Mouse (Mus musculus): ENCODE data around the gene Kctd20.
A peak's percentile ranks its signal among the peaks of the same experiment; 100 is the strongest.

The Kctd20 gene

DNA sequence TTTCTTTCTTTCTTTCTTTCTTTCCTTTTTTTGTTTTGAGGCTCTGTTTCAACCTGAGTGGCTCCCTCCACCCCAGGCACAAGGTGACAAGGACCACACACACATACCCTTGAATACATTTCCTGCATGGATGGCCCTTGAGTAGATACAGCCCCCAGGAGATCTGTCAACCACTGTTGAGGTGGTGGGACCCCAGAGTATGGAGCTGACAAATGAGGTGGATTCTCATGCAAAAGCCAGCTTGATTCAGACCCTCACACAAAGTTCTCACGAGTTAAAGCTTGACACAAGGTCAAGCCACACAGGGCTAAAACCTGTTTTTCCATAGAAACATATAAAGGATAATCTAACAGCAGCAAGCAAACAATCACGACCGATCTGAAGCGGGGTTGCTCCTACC, 19.5 kb upstream of the Kctd20 start:
- no peak for DNase-seq (ENCODE audit: low spot score)

DNA sequence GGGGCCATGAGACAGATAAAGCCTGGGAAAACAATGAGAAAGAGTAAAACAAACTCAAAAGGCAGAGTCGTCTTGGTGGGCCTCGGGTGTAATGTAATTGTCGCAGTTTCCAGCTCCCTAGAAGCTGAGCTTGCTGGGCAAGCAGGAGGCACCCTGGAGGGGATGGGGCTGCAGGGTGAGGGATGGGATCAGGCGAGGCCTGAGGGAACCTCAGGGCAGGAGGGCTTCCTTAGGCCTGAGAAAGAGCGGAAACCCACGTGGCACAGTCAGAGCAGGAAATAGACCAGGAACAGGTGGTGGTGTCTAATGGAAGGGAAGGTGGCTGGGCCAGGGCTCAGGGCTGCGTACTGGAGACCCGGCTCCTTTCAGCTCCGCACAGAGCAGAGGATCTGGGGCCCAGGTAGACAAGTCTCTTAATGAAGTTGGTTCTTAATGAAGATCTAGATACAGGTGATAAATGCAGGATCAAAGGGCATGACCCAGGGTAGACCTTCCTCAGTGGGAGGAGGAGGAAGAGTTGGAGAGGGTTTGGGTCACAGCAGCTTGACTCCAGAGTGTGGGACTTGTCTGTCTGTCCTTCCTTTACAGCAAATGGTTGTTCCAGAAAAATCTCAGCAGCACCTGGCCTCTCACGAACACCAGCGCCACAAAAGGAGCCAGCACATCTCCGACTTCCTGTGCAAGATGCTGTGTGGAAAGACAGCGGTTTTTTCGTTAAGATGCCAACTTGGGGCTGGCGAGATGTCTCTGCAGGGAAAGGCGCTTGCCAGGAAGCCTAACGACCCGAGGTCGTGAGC, 17.4 kb upstream of the Kctd20 start:
- no peak for DNase-seq (ENCODE audit: low spot score)

DNA sequence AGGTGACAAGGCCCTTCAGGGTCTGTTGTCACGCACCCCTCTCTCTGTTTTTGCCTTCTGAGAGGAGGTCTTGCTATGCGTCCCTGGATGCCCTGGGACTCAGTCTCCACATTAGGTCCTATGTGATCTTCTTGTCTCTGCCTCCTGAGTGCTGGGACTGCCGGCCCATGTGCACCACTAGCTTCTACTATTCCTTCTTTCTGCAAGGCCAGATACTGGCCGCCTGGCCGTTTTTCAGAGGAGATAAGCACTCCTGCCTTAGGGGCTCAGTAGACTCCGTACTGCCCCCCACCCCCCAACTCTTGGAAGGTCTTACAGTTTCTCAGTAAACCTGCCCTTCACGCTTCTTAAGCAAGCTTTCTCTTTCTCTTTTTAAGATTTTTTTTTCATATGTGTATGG, 15.6 kb upstream of the Kctd20 start:
- no peak for DNase-seq (ENCODE audit: low spot score)

DNA sequence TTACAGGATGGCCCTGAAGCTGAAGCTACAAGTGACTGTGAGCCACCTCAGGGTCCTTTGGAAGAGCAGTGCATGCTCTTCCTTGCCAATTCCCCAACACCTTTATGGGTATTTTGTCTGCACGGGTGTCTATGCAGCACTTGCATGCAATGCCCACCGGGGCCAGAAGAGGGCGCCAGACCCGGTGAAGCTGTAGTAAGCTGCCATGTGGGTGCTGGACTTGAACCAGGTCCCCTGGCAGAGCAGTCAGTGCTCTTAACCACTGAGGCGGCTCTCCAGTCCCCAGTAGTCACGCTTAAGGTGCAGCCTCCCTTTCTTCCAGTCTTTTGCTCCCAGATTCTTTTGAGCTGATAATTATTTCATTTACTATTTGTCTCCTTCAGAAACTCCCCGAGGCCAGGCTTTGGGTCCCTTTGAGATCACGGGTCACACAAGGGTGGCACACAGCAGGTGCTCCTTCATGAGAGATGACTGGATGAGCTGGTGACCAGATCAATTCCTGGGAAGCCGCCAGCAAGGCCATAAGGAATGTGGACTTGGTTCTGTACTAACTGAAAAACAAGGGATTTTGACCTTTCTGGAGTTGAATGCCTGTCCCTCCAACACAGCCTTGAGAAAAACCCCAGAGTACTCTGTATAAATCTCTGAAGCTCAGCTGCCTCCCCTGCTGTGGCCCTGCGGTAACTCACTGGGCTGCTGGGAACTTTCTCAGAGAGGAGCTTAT, 15.0 kb upstream of the Kctd20 start:
- no peak for DNase-seq (ENCODE audit: low spot score)

DNA sequence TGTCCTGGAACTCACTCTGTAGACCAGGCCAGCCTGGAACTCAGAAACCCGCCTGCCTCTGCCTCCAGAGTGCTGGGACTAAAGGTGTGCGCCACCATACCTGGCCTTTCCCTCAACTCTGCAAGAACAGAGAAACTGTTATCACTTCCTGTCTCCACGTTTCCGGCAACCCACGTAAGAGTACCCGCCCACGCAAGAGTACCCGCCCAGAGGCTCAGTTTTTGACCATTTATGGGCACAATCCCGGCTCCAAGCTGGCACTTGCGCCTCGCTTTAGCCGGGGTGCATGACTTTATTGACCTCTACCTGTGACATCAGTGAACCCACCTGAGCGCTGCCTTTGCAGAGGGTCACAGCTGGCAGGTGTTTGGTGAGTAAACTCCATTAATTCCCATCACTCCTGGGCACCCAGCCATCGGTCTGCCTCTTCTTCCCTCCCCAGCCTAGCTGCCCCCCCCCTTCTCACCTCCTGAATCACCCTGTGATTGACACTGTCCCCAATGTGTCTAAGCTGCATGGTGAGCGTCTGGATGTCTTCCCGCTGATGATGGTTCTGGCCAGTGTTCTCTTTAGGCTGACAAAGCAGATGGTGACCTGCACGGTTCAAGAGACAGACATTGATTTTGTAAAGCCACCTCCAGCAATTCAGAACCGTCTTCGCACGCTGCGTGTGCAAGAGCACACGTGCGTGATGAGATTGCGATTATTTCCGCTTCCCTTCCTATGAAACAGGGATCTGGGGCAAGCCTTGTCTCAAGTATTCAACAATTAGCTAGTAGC, 10.8 kb upstream of the Kctd20 start:
- DNase-seq (ENCODE audit: low spot score) = no peak

DNA sequence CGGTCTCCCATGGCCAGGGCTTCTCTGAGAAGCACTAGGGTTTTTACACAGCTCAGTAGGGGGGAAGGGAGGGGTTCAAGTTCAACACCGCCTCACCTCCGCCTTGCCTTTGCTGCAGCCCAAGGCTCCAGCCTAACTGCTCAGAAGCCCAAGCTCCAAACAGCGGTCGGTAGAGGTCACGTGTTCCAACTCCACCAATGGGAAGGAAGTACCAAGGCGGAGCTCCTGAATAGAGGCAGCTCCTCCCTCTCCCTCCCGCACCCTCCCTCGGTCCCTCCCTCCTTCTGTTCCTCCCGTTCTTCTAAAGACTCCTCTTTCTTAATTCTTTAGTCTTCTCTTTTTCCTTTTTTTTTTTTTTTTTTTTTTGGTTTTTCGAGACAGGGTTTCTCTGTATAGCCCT, 9.6 kb upstream of the Kctd20 start:
- DNase-seq (ENCODE audit: low spot score) = no peak

DNA sequence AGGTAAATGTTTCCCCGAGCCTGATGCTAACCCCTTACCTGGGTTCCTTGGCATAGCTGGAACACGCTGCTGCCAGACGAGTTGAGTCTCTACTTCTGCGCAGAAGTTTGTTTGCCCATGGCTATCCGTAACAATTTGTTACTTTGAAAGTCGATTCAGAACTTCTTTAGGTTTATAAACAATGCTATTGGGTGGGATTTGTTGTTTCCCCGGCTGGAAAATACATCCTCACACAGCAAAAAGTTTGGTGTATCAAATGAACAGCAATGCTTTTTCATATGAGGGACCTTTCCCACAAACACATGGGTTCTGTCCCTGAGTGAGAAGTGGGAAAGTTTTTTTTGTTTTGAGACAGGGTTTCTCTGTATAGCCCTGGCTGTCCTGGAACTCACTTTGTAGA, 8.0 kb upstream of the Kctd20 start, which contains the start of gene Pxt1:
Gene Pxt1 (minus strand): TSS at position 101 of the 400 bp plus-strand sequence.
- no peak for DNase-seq (ENCODE audit: low spot score)

DNA sequence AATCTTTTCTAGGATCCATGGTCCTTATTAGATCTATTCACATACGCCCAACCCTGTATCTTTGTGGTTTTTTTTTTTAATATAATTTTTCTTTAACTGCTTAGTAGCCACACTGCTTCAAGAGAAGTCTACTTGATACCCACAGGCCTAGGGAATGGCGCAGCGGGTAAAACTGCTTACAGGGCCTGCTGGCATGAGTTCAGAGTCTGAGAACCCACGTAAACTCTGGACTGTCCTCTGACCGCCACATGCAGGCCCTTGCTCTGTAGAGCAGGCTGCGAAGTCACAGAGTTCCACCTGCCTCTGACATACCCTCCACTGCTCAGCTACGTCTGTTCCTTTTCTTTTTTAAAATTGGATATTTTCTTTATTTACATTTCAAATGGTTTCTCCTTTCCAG, 7.3 kb upstream of the Kctd20 start:
- no peak for DNase-seq (ENCODE audit: low spot score)

DNA sequence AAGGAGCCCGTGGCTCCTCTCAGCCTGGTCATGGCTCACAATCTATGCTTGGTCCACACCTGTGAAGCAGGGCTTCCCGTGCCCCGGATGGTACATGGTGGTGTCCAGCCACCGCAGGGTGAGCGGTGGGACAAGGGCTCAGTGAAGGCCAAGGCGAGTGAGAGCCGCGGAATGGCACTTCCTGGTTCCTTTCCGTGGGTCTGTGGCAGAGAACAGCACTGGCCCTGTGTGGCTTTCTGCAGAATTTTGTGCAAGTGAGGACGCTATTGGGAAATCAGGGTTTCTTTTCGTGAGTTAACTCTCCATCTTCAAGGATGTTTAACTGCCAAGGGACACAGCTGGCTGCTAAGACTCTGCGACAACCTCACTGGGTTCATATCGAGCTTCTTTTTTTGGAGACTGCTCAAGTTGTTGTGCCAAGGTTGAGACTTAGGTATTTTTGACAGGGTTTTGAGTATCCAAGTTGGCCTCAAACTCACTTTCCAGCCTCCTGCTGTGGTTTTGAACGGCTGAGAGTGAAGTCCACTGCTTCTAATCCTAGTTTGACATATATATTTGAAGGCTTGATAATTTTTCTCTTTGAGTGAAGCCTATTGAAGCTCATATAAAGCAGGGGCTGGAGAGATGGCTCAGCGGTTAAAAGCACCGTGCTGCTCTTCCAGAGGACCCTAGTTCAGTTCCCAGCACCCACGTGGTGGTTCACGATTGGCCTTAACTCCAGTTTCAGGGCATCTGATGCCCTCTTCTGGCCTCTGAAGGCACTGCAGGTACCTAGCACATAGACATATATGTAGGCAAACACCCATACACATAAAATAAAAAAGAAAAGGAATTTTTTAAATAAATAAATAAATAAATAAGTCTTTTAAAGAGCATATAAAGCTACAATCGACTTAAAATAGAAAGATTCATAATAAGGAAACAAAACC, 4.5 kb upstream of the Kctd20 start:
- no peak for DNase-seq (ENCODE audit: low spot score)

DNA sequence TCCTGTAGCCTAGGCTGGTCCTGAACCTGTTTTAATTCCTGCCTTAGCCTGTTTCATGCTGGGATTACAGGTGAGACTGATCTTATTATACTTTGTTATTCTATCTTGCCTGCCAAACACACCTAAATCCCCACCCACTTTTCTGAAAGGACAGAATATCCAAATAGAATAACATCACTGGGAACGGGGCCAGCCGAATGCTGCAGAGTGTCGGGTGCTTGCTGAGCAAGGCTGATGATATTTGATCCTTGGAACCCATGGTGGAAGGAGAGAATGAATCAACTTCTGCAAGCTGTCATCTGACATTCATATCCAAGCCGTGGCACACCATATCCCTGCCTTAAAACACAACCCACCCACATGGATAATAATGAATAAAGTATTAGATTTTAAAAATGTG, 3.1 kb upstream of the Kctd20 start:
- no peak for DNase-seq (ENCODE audit: low spot score)

DNA sequence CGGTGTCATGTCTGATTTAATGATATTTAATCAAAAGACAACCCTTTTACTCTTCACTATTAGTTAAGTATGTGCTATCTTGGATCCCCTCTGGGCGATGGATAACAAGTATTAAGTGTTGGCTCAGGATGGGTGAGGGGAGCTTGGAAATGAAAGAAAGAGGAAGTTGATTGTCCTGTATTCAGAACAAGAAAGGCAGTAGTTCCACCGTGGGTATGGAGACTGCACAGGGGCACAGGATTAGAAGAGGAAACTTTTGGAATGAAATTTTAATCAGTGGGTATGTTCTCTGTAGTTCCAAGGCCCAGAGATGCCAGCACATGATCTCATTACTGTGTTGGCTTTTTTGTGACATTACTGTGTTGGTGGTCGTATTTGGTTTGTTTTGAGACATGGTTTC, 999 bp upstream of the Kctd20 start:
- DNase-seq (ENCODE audit: low spot score) = no peak

DNA sequence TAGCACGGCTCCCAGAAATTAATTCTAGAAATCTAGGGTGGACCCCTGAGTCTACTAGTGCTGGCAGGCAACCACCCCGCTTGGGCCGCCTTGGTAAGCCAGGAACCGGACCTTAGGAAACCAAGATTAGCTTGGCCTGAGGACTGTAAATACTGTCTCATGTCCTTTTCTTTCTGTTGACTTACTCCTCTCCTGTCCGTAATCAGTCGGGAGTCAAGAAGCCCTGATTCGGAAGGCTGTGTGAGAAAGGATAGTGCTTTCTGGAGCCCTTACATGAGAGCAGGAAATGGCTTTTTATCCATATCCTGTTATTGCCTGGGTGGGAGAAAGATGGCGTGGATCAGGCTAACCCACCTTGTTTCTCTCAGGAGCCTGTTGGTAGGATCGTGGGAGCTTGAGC, 1.5 kb downstream of the Kctd20 start:
- DNase-seq (ENCODE audit: low spot score) = no peak

DNA sequence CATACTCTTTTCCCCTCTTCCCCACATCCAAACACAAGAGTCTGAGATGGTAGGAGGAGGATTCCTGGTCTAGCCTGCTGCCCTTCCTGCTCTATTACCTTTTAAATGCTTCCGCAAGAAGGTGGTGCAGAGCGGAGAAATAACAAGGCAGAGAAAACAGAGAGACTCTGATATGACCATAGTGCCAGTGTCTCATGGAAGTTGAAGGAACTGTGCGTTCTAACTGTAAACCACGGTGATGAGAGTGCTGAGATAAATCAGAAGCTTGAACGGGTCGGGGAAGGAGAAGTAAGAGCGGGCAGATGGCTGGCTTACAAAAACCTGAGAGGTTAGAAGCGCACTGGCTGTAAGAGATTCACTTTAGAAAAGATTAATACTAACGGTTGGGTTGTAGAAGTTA, 2.7 kb downstream of the Kctd20 start:
- no peak for DNase-seq (ENCODE audit: low spot score)

DNA sequence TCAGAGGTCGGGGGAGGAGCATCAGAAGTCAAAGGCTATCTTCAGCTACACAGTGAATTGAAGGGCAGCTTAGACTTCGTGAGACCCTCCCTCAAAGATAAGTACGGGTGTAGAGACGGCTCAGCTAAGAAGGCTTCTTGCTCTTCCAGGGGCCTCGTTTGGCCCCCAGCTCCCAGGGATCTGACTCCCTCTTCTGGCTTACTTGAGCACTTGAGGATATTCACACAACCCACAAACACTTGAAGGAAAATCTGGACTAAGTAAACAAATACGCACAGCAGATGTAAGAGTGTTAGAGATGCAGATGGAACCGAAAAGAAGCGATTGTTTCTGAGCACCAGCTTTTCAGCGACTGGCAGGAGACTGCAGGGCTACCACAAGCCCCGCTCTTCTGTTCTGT, 8.8 kb downstream of the Kctd20 start:
- DNase-seq (ENCODE audit: low spot score) = peak; percentile 36

DNA sequence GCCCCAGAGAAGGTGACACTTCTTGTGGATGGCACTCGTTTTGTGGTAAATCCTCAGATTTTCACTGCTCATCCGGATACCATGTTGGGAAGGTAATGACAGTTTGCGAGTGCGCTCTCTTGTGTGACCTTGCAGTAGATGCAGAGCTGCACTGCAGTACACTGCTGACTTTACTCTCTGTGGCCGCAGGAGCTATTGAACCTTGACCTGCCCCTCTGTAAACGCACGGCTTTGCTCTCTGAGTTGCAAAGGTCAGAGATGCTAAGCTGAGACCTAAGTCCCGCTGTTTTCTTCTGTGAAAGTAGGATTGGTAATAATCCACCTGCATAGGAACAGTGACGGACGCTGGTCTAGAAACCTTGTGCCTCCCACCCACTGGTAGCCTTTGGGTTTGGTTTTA, 9.8 kb downstream of the Kctd20 start:
- DNase-seq (ENCODE audit: low spot score) = peak; percentile 83

DNA sequence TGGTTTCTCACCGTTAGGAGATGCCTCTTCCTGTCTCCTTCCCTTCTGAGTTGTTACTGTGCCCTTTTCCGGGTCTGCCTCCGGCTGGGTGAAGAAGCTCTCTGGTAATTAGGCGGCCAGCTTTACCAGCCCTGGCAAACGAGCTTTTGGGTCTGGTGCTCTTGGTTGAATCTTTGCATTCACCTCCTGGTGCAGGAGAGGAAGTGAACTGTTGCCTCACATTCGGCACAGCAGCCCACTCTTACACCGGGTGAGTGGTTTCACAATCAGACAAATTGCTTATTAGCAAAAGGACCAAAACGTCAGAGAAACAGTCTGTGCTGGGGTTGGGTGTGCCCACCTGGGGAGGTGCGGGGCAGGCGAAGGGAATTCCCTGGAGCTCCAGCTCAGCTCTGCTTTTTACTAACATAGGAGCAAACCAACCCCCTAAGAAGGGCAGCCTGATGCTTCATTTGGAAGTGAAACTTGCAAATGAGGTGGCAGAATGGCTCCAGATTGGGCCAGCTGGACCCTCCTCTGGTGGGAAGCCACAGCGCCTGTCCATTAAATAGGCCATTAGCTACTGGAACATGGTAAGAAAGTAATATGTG, 15.4 kb downstream of the Kctd20 start:
- no peak for DNase-seq (ENCODE audit: low spot score)

DNA sequence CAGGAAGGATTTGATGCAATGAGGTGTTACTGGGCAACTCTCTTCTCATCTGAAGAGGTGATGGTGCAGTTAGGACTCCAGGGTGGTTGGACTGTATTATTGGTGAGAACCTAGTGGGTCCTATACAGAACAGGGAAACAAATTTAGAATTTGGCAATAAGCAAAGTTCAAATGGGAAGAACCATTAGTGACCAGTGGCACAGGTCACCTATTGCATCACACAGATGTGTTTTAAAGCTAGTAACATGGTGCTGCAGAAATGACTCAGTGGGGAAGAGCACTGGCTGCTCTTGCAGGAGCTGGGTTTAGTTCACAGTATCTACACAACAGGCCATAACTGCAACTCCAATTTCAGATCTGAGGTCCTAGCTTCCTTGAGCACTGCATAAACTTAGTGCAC, 18.4 kb downstream of the Kctd20 start:
- no peak for DNase-seq (ENCODE audit: low spot score)

DNA sequence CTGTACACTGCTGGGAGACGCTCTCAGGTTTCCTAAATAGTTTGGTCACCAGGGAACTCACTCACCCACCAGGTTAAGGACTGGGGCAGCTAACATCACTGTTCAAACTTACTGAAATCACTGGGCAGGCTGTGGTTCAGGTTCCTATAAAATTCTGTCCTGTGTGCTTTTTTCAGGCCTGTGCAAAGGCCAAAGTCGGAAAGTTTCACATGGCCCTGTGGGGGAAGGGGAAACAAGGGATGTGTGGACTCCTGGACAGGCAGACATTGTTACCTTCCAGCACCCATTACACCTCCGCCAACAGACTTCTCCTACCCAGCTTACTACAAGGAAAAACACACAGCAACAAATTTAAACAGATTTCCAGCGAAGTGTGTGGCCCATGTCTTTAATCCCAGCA, 27.3 kb downstream of the Kctd20 start:
- DNase-seq (ENCODE audit: low spot score) = peak; percentile 67

DNA sequence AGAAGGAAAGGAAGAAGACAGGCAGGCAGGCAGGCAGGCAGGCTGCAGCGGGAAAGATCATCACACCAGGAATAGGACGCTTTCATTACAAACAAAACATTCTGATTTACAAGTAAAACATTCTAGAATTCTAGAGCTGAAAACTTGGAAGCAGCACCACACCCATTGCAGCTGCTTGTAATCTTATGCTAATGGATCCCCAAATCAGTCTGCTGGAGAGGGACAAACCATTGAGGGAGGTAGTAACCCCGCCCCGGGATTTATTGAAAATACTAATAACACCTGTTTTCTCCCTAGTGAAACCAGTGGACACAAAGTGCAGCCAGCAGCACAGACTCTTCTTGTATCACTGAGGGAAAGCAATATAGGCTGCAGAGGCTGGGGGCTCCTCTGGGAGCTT, 29.3 kb downstream of the Kctd20 start:
- no peak for DNase-seq (ENCODE audit: low spot score)

DNA sequence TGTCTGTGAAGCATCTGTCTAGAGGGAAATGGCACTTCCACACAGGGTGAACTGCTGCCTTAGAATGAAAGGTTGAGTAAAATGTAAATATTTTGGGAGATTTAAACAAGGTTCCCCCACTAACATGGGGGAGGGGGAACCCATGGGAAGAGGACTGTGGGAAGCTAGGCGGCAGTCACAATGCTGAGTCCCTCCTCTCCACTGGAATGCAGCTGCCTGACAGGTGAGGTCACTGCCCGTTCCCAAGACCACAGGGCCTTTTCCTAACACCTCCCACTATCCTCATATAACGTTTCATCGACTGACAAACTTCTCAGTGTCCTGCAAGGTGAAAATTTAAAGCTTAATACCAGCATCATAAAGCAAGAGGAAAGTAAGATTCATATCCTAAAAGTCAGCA, 30.8 kb downstream of the Kctd20 start:
- DNase-seq (ENCODE audit: low spot score) = no peak

DNA sequence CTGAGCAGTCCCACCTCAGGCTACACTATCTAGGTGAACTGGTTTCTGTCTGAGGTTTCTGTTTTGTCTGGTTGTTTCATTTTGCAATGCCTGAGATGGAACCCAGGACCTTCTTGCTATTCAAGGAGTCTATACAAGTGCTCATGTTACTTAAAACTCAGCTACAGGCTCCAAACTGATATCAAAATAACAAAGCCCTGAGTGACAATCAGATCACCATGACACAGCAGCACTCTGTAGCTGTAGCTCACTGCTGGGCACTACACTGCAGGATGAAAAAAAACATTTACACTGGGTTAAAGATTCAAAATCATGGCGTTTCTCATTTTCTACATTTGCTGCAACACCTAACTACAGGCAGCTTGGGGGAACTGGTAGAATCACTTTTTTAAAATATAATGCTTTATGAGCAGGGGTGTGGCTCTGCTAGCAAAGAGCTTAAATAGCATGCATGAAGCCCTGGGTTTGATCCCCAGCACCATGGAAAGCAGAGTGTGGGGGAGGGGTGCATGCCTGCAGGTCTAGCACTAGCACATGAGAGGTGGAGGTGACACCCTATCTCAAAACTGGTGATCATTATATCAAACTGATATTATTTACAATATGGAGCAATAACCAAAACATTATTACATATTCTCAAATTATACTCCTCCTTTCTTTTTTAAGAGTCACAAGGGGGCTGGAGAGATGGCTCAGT, 33.1 kb downstream of the Kctd20 start:
- DNase-seq (ENCODE audit: low spot score) = no peak

Data from yolk sac, embryonic 10.5 days (tissue).